Mouse (Mus musculus): ENCODE data around the gene Fam173b. TPM values are rescaled to one million over a fixed set of nuclear protein-coding genes. Genes with fewer than 3 reads are reported as not detected.

Gene Fam173b
- polyA plus RNA-seq (2015; fragmentation: Nextera tagmentation; extraction: Ambion mirVana) = 14.1 TPM in 2 replicates

DNA sequence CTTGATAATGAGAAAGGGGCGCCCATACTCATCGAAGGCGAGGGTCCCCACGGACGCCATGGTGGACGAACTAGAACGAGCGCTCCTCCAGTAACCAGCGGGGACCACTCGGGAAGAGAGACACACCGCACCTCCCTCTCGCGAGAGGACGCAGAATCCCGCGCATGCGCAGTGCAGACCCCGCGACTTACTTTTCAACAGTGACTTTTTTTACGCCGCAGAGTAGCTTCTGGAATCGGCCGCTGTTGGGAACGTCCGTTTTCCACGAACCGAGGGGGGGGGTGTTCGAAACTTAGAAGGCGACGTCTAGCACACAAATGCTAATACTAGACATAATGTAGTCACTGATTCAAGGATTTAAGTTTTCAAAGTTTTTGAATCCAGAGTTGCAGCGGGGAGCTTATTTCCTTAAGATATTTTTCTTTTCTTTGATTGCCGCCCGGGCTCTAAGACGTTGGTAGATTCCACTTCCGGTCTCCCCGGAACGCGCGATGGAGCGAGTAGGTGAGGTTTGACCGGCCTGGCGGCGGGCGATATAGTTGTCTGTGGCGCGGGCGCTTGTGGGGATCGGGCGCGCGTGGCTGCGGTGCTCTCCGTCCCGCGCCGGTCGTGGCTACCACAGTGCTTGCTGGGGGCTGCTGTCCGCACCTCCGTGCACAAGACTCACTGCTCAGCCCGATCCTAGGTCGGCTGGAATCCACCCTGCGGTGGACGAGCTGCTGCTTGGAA is at the start of gene Fam173b, which contains the start of gene Cct5:
TSS of gene Fam173b (plus strand) at position 207 of the 729 bp plus-strand sequence.
TSS of gene Cct5 (minus strand) at position 159 of the 729 bp plus-strand sequence.
- ATAC-seq (ENCODE audit: low read depth) = peak; percentile 90
- Histone ChIP-seq H3K27ac (ENCODE audit: low read length) (peak within 1 kb of the TSS; percentile 96), H3K9me3 (ENCODE audit: control insufficient read depth, low read length) (no peaks in the 10 kb centered on the region), H3K4me3 (ENCODE audit: low read length) (peak within 1 kb of the TSS; percentile 97), H3K4me1 (replicated peaks; ENCODE audit: control insufficient read depth, insufficient read depth, low read length) (peaks cover 19% of the 10 kb centered on the region), H3K9ac (ENCODE audit: low read length) (peak within 1 kb of the TSS; percentile 97), H3K27me3 (ENCODE audit: control insufficient read depth, insufficient read depth, low read depth, low read length) (no peaks in the 10 kb centered on the region), H3K4me2 (ENCODE audit: low read depth, low read length) (peak within 1 kb of the TSS; percentile 98), H3K36me3 (ENCODE audit: control insufficient read depth, insufficient read depth, low read length) (peaks cover 6% of the 10 kb centered on the region; the same call in 1 of the 2 replicates)
- under 1% methylated on average over 63 of the region's 63 CpGs for WGBS

DNA sequence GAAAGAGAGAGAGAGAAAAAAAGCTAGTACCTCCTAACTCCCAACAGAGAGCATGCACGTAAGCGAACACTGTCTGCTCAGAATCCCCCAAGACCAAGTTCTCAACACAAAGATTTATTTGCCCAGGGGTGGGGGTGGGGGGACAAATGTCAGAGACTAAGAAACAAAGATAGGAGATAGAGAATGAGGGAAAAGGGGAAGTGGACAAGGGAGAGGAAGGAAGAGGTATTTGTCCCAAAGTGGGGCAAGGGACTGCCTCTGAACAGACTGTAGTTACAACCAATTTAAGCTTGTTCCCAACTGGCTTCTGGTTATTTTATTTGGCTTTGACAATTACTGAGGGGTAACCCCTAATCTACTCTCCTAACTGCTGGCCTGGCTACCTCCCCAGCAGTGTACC is 46.8 kb upstream of the Fam173b start:
- no peak overlapping the region for H3K27ac ChIP-seq (ENCODE audit: low read length)
- no peak overlapping the region for H3K4me3 ChIP-seq (ENCODE audit: low read length)
- no peaks in the 10 kb centered on the region for H3K36me3 ChIP-seq (ENCODE audit: control insufficient read depth, insufficient read depth, low read length)
- H3K9me3 ChIP-seq (ENCODE audit: control insufficient read depth, low read length) = no peaks in the 10 kb centered on the region
- H3K9ac ChIP-seq (ENCODE audit: low read length) = no peak overlapping the region
- ATAC-seq (ENCODE audit: low read depth) = no peak
- no peaks in the 10 kb centered on the region for H3K27me3 ChIP-seq (ENCODE audit: control insufficient read depth, insufficient read depth, low read depth, low read length)
- no peaks in the 10 kb centered on the region for H3K4me1 ChIP-seq (replicated peaks; ENCODE audit: control insufficient read depth, insufficient read depth, low read length)
- H3K4me2 ChIP-seq (ENCODE audit: low read depth, low read length) = no peak overlapping the region
- 85% methylated on average over 2 of the region's 2 CpGs for WGBS

DNA sequence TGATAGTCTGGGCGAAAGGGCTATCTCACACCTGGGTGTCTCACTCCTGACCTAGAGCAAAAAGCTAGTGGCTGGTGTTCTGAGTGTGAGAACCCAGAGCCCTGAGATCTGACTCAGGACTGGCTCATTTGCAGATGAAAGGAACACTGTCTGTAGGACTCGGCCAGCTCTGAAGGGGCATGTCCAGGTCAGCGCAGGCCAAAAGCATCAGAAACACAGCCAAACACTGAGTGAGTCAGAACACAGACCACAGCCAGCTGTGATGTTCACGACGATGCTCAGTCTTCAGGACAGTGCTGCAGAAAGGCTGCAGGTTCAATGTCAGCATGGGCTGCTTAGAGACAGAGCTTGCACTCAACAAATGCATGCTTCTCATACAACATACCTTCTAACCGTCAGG is 40.3 kb upstream of the Fam173b start:
- no peak for ATAC-seq (ENCODE audit: low read depth)
- Histone ChIP-seq H3K36me3 (ENCODE audit: control insufficient read depth, insufficient read depth, low read length) (no peaks in the 10 kb centered on the region), H3K4me3 (ENCODE audit: low read length) (no peak overlapping the region), H3K27me3 (ENCODE audit: control insufficient read depth, insufficient read depth, low read depth, low read length) (no peaks in the 10 kb centered on the region), H3K9me3 (ENCODE audit: control insufficient read depth, low read length) (no peaks in the 10 kb centered on the region; the same call in 1 of the 2 replicates), H3K4me2 (ENCODE audit: low read depth, low read length) (no peak overlapping the region), H3K9ac (ENCODE audit: low read length) (no peak overlapping the region), H3K4me1 (replicated peaks; ENCODE audit: control insufficient read depth, insufficient read depth, low read length) (peaks cover 10% of the 10 kb centered on the region), H3K27ac (ENCODE audit: low read length) (no peak overlapping the region)
- 79% methylated on average over 6 of the region's 6 CpGs for WGBS

DNA sequence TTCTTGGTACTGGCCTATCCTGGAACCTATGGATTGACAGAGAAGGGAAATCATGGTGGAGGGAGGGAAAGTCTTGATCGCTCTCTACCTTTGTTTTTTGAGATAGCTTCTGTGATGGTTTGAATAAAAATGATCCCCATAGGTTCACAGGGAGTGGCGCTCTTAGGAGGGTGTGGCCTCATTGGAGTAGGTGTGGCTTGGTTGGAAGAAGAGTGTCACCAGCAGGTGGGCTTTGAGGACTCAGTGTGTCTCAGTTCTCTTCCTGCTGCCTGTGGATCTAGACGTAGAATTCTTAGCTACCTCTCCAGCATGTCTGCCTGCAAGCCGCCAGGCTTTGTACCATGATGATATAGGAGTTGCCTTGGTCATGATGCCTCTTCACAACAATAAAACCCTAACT is 39.7 kb upstream of the Fam173b start:
- Histone ChIP-seq H3K36me3 (ENCODE audit: control insufficient read depth, insufficient read depth, low read length) (no peaks in the 10 kb centered on the region), H3K4me1 (replicated peaks; ENCODE audit: control insufficient read depth, insufficient read depth, low read length) (peaks cover 10% of the 10 kb centered on the region), H3K27ac (ENCODE audit: low read length) (no peak overlapping the region), H3K27me3 (ENCODE audit: control insufficient read depth, insufficient read depth, low read depth, low read length) (no peaks in the 10 kb centered on the region), H3K9me3 (ENCODE audit: control insufficient read depth, low read length) (no peaks in the 10 kb centered on the region; the same call in 1 of the 2 replicates), H3K4me3 (ENCODE audit: low read length) (no peak overlapping the region), H3K4me2 (ENCODE audit: low read depth, low read length) (no peak overlapping the region), H3K9ac (ENCODE audit: low read length) (no peak overlapping the region)
- WGBS = 92% methylated on average over 4 of the region's 4 CpGs
- no peak for ATAC-seq (ENCODE audit: low read depth)

DNA sequence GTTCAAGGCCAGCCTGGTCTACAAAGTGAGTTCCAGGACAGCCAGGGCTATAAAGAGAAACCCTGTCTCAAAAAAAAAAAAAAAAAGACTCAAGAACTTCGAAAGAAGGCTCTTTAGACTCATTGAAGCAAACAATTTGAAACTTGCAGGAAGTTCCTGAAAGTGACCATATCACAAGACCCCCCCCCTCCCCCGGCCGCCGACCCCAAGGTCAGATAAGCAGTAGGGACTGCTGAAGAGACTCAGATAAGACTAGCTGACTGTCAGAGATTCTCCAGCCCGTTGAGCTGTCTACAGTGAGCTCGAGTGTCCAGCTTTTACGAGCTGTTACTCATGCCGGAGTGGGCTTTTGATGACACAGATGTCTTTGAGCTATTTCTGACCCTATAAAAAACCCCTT is 38.8 kb upstream of the Fam173b start:
- no peak overlapping the region for H3K27ac ChIP-seq (ENCODE audit: low read length)

DNA sequence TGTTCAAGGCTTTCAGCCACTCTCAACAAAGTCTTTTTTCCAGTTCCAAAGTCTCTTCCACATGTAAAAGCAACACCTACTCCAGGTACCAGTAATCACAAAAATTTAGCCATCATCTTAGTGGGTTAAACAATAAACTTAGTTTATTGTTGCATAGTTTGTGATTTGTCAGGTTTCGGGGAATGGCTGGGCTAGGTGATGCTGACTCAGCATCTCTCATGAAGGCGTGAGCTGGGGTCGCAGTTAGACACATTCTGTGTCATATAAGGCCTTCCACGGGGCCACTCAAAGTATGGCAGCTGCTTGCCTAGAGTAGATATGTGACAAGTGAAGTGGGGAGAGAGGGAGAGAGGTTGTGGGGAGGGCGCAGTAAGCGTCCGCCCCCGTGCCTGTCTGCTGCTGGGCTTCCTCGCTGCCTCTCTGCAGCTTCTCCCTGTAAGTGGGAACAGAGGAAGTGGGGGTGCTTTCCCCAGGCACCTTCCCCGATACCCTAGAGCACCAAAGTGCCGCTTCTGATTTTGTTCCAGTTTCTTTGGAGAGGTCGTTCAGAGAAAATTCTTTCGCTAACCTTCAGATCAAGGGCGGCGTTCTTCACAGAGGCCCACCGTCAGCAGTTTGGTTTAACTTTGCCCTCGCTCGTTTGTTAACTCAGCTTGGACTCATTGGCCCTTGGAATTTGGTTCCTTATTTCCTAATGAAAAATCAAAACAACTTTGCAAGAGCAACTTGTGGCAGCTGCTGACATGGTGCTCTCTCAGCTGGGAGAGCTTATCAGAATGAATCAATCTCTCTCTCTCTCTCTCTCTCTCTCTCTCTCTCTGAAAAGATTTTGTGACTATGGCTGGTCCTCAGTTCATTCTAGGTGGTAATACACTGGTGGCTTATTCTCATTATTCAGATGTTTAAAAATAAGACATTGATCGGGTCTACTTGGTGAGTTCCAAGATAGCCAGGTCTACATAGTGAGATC is 37.8 kb upstream of the Fam173b start:
- H3K27me3 ChIP-seq (ENCODE audit: control insufficient read depth, insufficient read depth, low read depth, low read length) = no peaks in the 10 kb centered on the region
- H3K4me3 ChIP-seq (ENCODE audit: low read length) = peak overlapping the region; percentile 14; the same call in 1 of the 2 replicates
- ATAC-seq (ENCODE audit: low read depth) = peak; percentile 41
- H3K4me1 ChIP-seq (replicated peaks; ENCODE audit: control insufficient read depth, insufficient read depth, low read length) = peaks cover 17% of the 10 kb centered on the region
- 28% methylated on average over 19 of the region's 19 CpGs for WGBS
- H3K4me2 ChIP-seq (ENCODE audit: low read depth, low read length) = peak overlapping the region; percentile 23
- no peaks in the 10 kb centered on the region for H3K36me3 ChIP-seq (ENCODE audit: control insufficient read depth, insufficient read depth, low read length)
- H3K27ac ChIP-seq (ENCODE audit: low read length) = peak overlapping the region; percentile 36
- H3K9me3 ChIP-seq (ENCODE audit: control insufficient read depth, low read length) = no peaks in the 10 kb centered on the region; the same call in 1 of the 2 replicates
- H3K9ac ChIP-seq (ENCODE audit: low read length) = no peak overlapping the region

More for the DNA sequence above, 38.8 kb upstream of the Fam173b start:
- no peak overlapping the region for H3K4me2 ChIP-seq (ENCODE audit: low read depth, low read length)
- no peaks in the 10 kb centered on the region for H3K36me3 ChIP-seq (ENCODE audit: control insufficient read depth, insufficient read depth, low read length)
- WGBS = 52% methylated on average over 8 of the region's 8 CpGs
- H3K27me3 ChIP-seq (ENCODE audit: control insufficient read depth, insufficient read depth, low read depth, low read length) = no peaks in the 10 kb centered on the region
- no peak overlapping the region for H3K4me3 ChIP-seq (ENCODE audit: low read length)
- no peaks in the 10 kb centered on the region; the same call in 1 of the 2 replicates for H3K9me3 ChIP-seq (ENCODE audit: control insufficient read depth, low read length)
- peaks cover 10% of the 10 kb centered on the region for H3K4me1 ChIP-seq (replicated peaks; ENCODE audit: control insufficient read depth, insufficient read depth, low read length)
- ATAC-seq (ENCODE audit: low read depth) = no peak
- H3K9ac ChIP-seq (ENCODE audit: low read length) = no peak overlapping the region

DNA sequence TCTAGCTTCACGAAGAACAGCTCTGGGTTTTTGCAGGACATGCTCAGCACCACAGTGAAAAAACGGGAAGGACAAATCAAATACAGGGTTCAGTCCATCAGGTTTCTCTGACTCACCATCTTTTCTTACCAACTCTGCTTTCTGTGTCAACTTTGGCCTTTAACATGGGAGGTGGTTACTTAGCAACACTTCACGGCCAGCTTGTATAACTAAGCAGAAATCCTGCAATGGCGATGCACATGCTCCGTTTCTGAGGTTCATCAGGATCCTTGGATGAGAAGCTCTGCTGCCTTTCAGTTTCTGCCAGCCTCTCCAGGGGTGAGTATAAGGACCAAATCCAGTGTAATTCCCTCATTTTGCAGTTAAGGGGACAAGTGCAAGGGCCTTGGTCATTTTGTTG is 36.5 kb upstream of the Fam173b start, which contains the start of gene Cmbl:
TSS of gene Cmbl (plus strand) at position 206 of the 400 bp plus-strand sequence.
- H3K9ac ChIP-seq (ENCODE audit: low read length) = no peak within 1 kb of the TSS
- peak within 1 kb of the TSS; percentile 36; the same call in 1 of the 2 replicates for H3K27ac ChIP-seq (ENCODE audit: low read length)
- ATAC-seq (ENCODE audit: low read depth) = no peak
- H3K4me2 ChIP-seq (ENCODE audit: low read depth, low read length) = no peak within 1 kb of the TSS
- no peaks in the 10 kb centered on the region for H3K36me3 ChIP-seq (ENCODE audit: control insufficient read depth, insufficient read depth, low read length)
- 50% methylated on average over 5 of the region's 5 CpGs for WGBS
- H3K4me1 ChIP-seq (replicated peaks; ENCODE audit: control insufficient read depth, insufficient read depth, low read length) = peaks cover 26% of the 10 kb centered on the region
- H3K27me3 ChIP-seq (ENCODE audit: control insufficient read depth, insufficient read depth, low read depth, low read length) = no peaks in the 10 kb centered on the region
- no peaks in the 10 kb centered on the region; the same call in 1 of the 2 replicates for H3K9me3 ChIP-seq (ENCODE audit: control insufficient read depth, low read length)
- H3K4me3 ChIP-seq (ENCODE audit: low read length) = no peak within 1 kb of the TSS

DNA sequence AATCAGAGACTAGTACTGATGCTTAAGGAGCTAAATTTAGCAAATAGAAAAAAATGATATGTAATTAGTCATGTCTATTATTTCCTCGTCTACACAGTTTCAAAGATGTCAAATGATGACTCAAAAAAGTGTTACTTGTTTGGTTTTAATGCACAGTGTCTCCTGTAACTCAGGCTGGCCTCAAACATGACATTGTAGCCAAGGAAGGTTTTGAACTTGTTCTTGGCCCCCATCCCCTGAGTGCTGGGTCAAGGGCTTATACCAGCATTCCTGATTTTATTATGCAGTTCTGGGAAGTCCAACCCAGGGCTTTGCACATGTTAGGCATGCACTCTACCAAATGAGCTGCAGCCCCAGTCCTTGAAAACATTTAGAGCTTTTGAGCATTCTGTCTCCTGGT is 35.9 kb upstream of the Fam173b start:
- no peak overlapping the region for H3K9ac ChIP-seq (ENCODE audit: low read length)
- H3K4me1 ChIP-seq (replicated peaks; ENCODE audit: control insufficient read depth, insufficient read depth, low read length) = peaks cover 26% of the 10 kb centered on the region
- no peaks in the 10 kb centered on the region for H3K27me3 ChIP-seq (ENCODE audit: control insufficient read depth, insufficient read depth, low read depth, low read length)
- ATAC-seq (ENCODE audit: low read depth) = no peak
- no peak overlapping the region for H3K4me3 ChIP-seq (ENCODE audit: low read length)
- no peak overlapping the region for H3K27ac ChIP-seq (ENCODE audit: low read length)
- H3K36me3 ChIP-seq (ENCODE audit: control insufficient read depth, insufficient read depth, low read length) = no peaks in the 10 kb centered on the region
- no peak overlapping the region for H3K4me2 ChIP-seq (ENCODE audit: low read depth, low read length)
- WGBS = 68% methylated on average over 1 of the region's 1 CpGs
- H3K9me3 ChIP-seq (ENCODE audit: control insufficient read depth, low read length) = no peaks in the 10 kb centered on the region; the same call in 1 of the 2 replicates

DNA sequence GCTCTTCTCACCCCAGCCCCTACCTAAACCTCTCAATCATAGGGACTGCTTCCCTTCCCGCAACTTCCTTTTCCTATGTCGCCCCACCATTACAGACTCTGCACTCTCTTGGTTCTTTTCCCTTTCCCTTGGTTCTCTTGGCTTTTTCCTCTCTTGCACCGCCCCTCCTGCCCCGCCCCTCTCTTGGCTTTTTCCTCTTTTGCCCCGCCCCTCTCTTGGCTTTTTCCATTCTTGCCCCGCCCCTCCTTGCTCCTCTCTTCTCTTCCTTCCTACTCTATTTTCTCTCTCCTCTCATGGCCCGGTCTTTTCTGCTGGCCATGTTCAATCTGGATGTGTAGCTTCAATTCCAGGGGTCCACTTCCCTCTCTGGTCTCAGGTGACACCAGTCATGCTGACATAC is 34.2 kb upstream of the Fam173b start:
- no peak overlapping the region for H3K4me2 ChIP-seq (ENCODE audit: low read depth, low read length)
- no peaks in the 10 kb centered on the region for H3K36me3 ChIP-seq (ENCODE audit: control insufficient read depth, insufficient read depth, low read length)
- peaks cover 26% of the 10 kb centered on the region for H3K4me1 ChIP-seq (replicated peaks; ENCODE audit: control insufficient read depth, insufficient read depth, low read length)
- no peak overlapping the region for H3K27ac ChIP-seq (ENCODE audit: low read length)
- ATAC-seq (ENCODE audit: low read depth) = no peak
- H3K27me3 ChIP-seq (ENCODE audit: control insufficient read depth, insufficient read depth, low read depth, low read length) = no peaks in the 10 kb centered on the region
- no peak overlapping the region for H3K9ac ChIP-seq (ENCODE audit: low read length)
- H3K4me3 ChIP-seq (ENCODE audit: low read length) = no peak overlapping the region
- H3K9me3 ChIP-seq (ENCODE audit: control insufficient read depth, low read length) = no peaks in the 10 kb centered on the region
- 75% methylated on average over 7 of the region's 7 CpGs for WGBS
